Comparison of ENCODE assay signal across 17 mouse cellular contexts in genomic region chr1:78053677-78054076, GRCm38 (mm10).
"Had no signal": no experiment of that assay in that cellular context is flagged by ENCODE, and none has a peak within 500 bp of the region (broad histone marks: within the 10 kb centered on the region; RNA-seq: fewer than 3 reads in every experiment).

No protein-coding gene starts in this region.

- H3K9ac ChIP-seq: lung, embryonic 14.5 days; midbrain, embryonic 13.5 days; neural tube, embryonic 13.5 days; neural tube, embryonic 15.5 days had no signal

- ATAC-seq: midbrain, embryonic 13.5 days; midbrain, embryonic 16.5 days had no signal

- H3K4me1 ChIP-seq: midbrain, embryonic 13.5 days; neural tube, embryonic 13.5 days; neural tube, embryonic 15.5 days had no signal

- DNase-seq: lung, adult 18-20 months; lung, embryonic 14.5 days; lung, postnatal 10 days; lung, postnatal 4 days; right cerebral cortex, adult 18-20 months; right cerebral cortex, postnatal 25 days; right cerebral cortex, postnatal 4 days; spleen, adult 18-20 months; thymus, adult 18-20 months; thymus, postnatal 14 days; thymus, postnatal 36 days had no signal

- H3K27me3 ChIP-seq: midbrain, embryonic 13.5 days; neural tube, embryonic 13.5 days; neural tube, embryonic 15.5 days had no signal

- H3K4me2 ChIP-seq: lung, embryonic 14.5 days; midbrain, embryonic 11.5 days; midbrain, embryonic 13.5 days; neural tube, embryonic 13.5 days; neural tube, embryonic 15.5 days had no signal

- H3K27ac ChIP-seq: midbrain, embryonic 13.5 days; neural tube, embryonic 13.5 days; neural tube, embryonic 15.5 days had no signal

- H3K9me3 ChIP-seq: neural tube, embryonic 13.5 days; neural tube, embryonic 15.5 days had no signal

- H3K36me3 ChIP-seq: midbrain, embryonic 13.5 days; neural tube, embryonic 13.5 days; neural tube, embryonic 15.5 days had no signal

- H3K4me3 ChIP-seq: midbrain, embryonic 13.5 days; myocyte; neural tube, embryonic 13.5 days; neural tube, embryonic 15.5 days had no signal
